ENCODE assay signal across 20 mouse cellular contexts in the genomic region with DNA sequence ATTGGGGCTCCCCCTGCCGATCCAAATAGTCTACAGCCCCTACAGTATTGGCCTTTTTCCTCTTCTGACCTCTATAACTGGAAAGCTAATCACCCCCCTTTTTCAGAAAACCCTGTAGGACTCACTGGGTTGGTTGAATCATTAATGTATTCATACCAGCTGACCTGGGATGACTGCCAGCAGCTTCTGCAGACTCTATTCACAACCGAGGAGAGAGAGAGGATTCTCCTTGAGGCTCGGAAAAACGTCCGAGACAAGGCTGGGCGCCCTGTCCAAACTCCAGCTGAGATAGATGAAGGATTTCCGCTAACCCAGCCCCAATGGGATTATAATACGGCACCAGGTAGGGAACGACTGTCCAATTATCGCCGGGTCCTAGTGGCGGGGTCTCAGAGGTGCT. TPM values are rescaled to one million over a fixed set of nuclear protein-coding genes. Genes with fewer than 3 reads are reported as not detected.
"Had no signal": no experiment of that assay in that cellular context is flagged by ENCODE, and none has a peak within 500 bp of the region (broad histone marks: within the 10 kb centered on the region; RNA-seq: fewer than 3 reads in every experiment).

No protein-coding gene starts in this region.

RNA-seq across cellular contexts. Expression of a gene that starts 19.4 kb away (rescaled TPM):
- polyA plus RNA-seq: heart, embryonic 11.5 days; heart, embryonic 13.5 days; heart, embryonic 15.5 days; heart, postnatal 0 days; hindbrain, embryonic 11.5 days; hindbrain, embryonic 13.5 days; hindbrain, embryonic 15.5 days; hindbrain, postnatal 0 days; intestine, embryonic 14.5 days; kidney, embryonic 14.5 days; kidney, embryonic 16.5 days; limb, embryonic 11.5 days; limb, embryonic 13.5 days; limb, embryonic 15.5 days; liver, embryonic 12.5 days; liver, embryonic 14.5 days; liver, embryonic 16.5 days had no signal

RNA-seq across cellular contexts. Expression of a gene that starts 27.1 kb away (rescaled TPM):
- polyA plus RNA-seq: frontal cortex, adult 2 months; heart, adult 2 months; heart, embryonic 11.5 days; heart, embryonic 13.5 days; heart, embryonic 15.5 days; heart, postnatal 0 days; hindbrain, embryonic 11.5 days; hindbrain, embryonic 13.5 days; hindbrain, embryonic 15.5 days; hindbrain, postnatal 0 days; intestine, embryonic 14.5 days; kidney, embryonic 14.5 days; kidney, embryonic 16.5 days; limb, embryonic 11.5 days; limb, embryonic 13.5 days; limb, embryonic 15.5 days; liver, adult 2 months; liver, embryonic 12.5 days; liver, embryonic 14.5 days; liver, embryonic 16.5 days had no signal

RNA-seq across cellular contexts. Expression of a gene that starts 43.9 kb away (rescaled TPM):
- polyA plus RNA-seq: heart, adult 2 months; heart, embryonic 11.5 days; heart, embryonic 13.5 days; heart, embryonic 15.5 days; heart, postnatal 0 days; hindbrain, embryonic 11.5 days; hindbrain, embryonic 13.5 days; hindbrain, embryonic 15.5 days; hindbrain, postnatal 0 days; intestine, embryonic 14.5 days; kidney, embryonic 14.5 days; kidney, embryonic 16.5 days; limb, embryonic 11.5 days; limb, embryonic 13.5 days; limb, embryonic 15.5 days; liver, adult 2 months; liver, embryonic 12.5 days had no signal

RNA-seq across cellular contexts. Expression of a gene that starts 59.3 kb away (rescaled TPM):
- polyA plus RNA-seq: frontal cortex, adult 2 months; heart, adult 2 months; heart, embryonic 11.5 days; heart, embryonic 13.5 days; heart, embryonic 15.5 days; heart, postnatal 0 days; hindbrain, embryonic 11.5 days; hindbrain, embryonic 13.5 days; hindbrain, embryonic 15.5 days; hindbrain, postnatal 0 days; intestine, embryonic 14.5 days; kidney, embryonic 14.5 days; kidney, embryonic 16.5 days; limb, embryonic 11.5 days; limb, embryonic 13.5 days; limb, embryonic 15.5 days; liver, embryonic 12.5 days; liver, embryonic 14.5 days; liver, embryonic 16.5 days had no signal
